Mouse (Mus musculus): ENCODE data around the gene Khdrbs1.
A peak's percentile ranks its signal among the peaks of the same experiment; 100 is the strongest.

Khdrbs1 gene

DNA sequence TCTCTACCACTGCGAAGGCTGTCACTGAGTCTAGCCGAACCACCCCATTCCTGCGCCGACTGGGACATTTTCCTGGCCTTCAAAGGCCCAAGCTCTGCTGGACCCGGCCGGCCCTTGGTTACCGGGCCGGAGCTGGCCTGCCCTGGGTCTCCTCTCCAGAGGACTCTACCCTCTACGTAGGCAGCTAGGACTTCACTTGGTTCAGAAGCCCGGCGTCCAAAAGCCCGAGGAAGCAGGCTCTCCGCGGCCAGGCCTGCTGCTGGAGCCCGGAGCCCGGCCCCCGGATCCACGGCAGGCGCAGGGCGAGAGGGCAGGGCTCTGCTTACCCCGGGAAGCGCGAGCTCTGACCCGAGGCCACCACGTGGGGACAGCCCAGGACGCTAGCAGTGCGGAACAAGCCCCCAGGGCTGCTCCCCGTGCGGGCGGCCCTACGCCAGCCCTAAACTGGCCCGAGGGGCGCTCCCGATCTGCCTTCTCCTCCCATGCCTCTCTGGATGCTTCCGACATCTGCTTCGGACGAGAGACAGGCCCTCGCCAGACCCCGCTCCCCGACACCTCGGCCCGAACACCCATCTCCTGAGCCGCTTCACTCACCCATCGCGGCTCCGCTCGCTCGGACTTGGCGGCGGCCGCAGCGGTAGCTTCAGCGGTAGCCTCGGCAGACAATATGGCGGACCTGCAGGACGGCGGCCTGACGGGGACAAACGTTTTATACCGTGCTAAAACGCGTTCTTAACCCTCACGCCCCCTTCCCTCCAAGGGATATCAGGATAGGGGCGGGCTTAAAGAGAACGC, 69.8 kb downstream of the Khdrbs1 start, which contains the start of gene Kpna6:
Gene Kpna6 (minus strand): TSS at position 685 of the 795 bp plus-strand sequence.
- peak; percentile 93 for DNase-seq

DNA sequence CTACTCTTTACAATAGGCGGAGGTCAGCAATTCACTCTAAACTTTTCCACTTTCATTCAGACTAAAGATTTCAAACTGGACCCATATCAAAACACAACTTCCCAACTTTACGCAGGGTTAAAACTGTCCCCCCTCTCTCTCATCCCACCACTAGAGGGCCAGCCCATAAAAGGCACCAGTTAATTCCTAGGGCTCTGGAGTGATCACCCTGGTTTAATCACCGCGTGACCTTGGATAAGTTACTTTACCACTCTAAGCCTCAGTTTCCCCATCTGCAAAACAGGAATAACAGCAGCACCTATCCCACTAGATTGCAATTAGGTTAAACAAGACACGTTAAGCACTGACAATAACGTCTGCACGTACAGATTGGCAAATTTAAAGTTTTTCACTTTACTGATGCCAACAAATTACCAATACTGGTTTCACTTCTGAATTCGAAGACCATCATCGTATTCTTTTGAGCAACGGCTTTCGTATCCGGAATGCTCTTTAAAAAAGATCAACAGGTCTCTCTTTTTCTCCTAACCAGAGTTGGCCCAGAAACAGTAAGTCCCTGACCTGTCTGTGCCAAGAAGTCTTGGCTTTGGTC, 70.5 kb downstream of the Khdrbs1 start:
- peak; percentile 76 for DNase-seq

DNA sequence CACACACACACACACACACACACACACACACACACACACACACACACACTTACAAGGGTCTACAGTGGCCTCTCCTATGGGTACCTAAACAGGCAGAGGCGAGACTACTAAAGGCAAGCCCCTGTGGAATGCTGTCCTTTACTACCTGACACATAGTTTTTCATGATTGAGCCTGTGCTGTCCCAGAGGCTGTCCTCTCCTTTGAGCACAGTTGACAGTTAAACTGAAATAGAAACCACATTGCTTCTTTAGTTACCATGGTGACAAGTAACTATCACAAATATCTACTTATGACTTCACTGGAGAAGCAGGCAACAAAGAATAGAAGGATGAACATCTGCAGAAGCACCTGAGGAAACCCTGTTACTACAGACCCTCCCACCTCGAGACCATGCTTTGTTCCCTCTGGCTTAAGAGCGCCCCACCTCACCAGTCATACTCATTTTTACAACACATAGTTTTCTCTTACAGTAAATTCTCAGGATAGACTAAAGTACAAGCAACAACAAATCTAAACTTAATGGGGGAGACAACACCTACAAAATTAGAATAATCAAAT, 79.8 kb downstream of the Khdrbs1 start:
- DNase-seq = no peak

DNA sequence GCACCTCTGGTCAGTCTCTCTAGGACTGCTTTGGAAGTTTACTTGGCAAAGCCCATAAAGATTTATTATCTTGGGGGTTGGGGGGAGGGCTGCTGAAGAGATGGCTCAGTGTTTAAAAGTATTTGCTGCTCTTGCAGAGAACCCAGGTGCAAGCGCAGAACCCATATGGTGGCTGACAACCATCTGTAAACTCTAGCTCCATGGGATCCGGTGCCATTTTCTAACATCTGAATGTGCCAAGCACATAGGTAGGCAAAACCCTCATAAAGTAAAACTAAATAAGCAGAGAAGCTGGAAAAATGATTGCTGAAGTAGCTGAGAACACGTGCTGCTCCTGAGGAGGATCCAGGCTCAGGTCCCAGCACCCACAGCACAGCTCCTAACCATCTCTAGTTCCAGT, 80.5 kb downstream of the Khdrbs1 start:
- no peak for DNase-seq

DNA sequence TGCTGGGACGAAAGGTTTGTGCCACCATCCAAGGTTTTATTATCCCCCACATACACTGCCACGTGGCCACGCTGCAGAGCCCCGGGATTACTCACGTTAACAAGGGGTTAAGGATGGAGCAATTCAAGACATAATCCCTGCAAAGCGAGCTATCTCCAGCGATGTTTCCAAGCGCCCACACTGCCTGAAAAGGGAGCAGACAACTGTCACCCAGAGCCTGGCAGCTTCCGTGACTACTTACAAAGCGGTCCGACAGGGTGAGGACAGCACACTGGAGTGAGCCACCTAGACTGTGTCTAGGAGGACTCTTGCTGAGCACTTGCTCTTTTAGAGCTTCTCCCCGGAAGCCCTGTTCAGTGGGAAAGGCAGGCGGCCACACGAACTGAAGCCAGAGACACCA, 87.3 kb downstream of the Khdrbs1 start:
- DNase-seq = no peak
